Mouse (Mus musculus) liver, adult 2 months (tissue): ENCODE measurements around the gene Slc25a13.

Experiments used
- CTCF ChIP-seq: fragments of 200-500 bp; IDR thresholded peaks from 2 replicates; pipeline ENCODE4 v1.5.1; 2011; ENCODE audit warnings: low read depth, low read length, control low read depth
- POLR2A ChIP-seq: fragments of 200-500 bp; IDR thresholded peaks from 2 replicates; pipeline ENCODE4 v1.6.1; 2011; ENCODE audit warnings: low read length, control low read depth; ENCODE audit not compliant: insufficient read depth; ENCODE audit errors: extremely low read depth

DNA sequence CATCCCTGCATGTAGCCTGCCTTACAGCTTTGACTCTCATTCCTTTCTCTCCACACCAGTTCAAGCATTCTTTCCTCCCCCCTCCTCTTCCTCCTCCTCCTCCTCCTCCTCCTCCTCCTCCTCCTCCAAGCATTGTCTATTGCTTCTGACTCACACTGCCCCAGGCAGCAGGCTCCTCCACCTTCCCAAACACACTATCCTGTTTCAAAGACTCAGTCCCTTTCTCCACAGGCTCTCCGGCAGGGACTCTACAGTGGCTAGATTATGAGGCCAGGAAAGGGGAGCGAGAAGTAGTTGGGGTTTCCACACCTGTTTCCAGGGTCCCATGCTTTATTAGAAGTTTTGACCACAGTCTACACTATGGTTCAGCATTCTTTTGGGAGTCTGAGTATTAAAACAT is 113.5 kb downstream of the Slc25a13 start:
- TF ChIP-seq CTCF, result no peak
- TF ChIP-seq POLR2A, result no peak
